Mouse (Mus musculus): Measurements from ENCODE around the gene Xxylt1.

DNA sequence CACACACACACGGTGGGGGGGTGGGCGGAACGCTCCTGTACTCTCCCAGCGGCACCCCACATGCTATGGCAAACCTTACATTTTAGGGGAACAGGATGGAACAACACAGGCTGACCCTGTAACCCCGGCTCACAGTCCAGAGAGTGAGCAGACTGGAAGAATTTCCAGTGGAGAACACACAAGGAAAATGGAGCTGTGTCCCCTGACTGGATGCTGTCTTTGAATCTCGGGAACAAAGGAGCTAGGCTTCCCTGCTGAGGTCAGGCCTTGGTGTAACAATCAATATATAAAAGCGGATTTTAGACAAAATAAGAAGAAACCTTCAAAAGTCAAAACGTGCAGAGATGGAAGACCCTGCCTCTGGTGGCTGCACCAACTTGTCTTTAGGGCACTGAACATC, 57.4 kb downstream of the Xxylt1 start:
- TF ChIP-seq CTCF (conservative IDR thresholded peaks at IDR 0.05; ENCODE audit: insufficient read depth, insufficient read length, low read depth, low read length) (no peak), POLR2A (IDR thresholded peaks at IDR 0.05; ENCODE audit: low read depth, low read length) (no peak)

Measured in kidney, adult 2 months (tissue).